Mouse (Mus musculus): ENCODE measurements around the gene Pdcd6ip. TPM values are rescaled to one million over a fixed set of nuclear protein-coding genes. Genes with fewer than 3 reads are reported as not detected.
"Not testable (repeated sequence)": the region's sequence is repeated elsewhere in the genome, so short reads cannot be mapped to it uniquely, and the experiment has no call there.

Pdcd6ip gene
- 10 to 100 TPM; 64.8 to 76.3 (median 66.6) TPM for total RNA-seq (2022)

GRCm38 (mm10) chr9:113707481-113708360 is at the start of gene Pdcd6ip:
Pdcd6ip (minus strand) TSS chr9:113708259.
- DNase-seq (ENCODE audit: low spot score in 2 of 2), result peak; percentile 89 to 90

GRCm38 (mm10) chr9:113755888-113756719 is 48.0 kb upstream of the Pdcd6ip start:
- no peak for DNase-seq (ENCODE audit: low spot score in 2 of 2)

DNA sequence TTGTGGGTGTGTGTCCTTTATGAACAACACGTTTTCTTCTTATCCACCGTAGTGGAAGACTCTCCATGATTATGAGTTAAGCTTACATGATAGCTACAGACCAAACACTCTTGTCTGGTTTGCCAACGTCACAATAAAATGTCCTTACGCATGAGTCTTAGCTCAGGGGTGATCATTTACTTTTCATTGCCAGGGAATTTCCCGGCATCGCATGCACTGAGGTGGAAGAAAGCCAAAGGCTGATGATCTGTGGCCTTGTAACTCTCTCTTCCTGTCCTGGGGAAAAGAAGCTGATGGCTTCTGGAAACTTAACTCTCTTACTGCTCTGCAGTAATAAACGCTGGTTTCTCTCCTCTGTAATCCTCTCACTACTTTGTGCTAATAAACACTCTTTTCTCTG is 41.3 kb upstream of the Pdcd6ip start:
- DNase-seq (ENCODE audit: low spot score in 2 of 2), result no peak

DNA sequence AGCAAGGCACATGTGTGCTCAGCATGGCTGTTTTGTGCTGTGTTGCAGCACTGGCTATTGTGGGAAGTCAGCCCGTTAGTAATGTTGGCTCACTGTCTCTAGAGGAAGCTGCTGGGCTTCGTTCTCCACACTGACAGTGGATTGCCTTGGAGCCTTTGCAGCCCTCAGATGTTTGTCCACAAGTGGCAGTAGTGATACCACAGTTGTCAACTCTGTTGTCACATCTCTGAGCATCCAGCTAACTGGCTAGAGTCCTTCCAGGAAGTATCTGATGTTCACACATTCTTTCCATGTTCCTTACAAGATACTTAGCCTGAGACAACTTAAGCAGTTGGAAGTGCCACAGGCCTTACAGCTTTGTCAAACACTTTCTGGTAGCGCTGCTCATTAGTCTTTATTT is 35.2 kb upstream of the Pdcd6ip start:
- DNase-seq (ENCODE audit: low spot score in 2 of 2), result no peak

DNA sequence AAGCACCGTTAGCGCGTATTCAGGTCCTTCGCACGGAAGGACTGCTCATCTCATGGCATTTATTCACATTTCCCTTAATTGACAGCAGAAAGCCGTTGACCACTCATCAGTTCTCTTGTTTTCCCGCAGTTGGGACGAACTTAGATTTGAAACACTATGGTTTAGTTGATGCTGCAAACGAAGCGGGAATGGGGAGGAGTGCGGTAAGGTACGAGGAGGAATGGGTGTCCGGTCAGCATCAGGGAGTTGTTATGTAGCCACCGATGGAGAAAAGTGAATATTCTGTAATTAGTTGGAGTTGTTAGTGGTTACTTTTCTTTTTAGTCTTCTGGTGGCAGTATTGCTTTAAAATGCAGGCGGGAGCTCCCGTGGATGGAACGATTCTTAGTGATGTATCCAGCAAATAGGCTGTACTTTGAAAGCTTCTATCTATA is 34.3 kb upstream of the Pdcd6ip start:
- DNase-seq (ENCODE audit: low spot score in 2 of 2), result peak in 1 of 2 experiments; percentile 15

DNA sequence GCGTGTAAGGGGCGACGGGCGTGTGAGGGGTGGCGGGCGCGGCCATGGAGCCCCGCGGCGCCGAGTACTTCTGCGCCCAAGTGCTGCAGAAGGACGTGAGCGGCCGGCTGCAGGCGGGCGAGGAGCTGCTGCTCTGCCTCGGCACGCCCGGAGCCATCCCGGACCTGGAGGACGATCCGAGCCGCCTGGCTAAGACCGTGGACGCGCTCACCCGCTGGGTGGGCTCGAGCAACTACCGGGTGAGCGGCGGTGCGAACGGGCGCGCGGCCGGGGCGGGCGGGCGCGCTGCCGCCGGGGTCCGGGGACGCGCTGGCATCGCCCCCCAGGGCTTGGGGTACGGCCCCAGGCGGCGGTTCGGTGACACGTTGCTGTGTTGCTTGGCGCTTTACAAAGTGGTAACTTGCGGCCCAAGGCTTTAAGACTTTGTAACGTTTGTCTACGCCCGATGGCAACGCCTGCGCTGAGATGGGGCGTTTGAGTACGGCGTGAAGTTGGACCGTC is 33.6 kb upstream of the Pdcd6ip start:
- peak; percentile 14 to 21 for DNase-seq (ENCODE audit: low spot score in 2 of 2)

DNA sequence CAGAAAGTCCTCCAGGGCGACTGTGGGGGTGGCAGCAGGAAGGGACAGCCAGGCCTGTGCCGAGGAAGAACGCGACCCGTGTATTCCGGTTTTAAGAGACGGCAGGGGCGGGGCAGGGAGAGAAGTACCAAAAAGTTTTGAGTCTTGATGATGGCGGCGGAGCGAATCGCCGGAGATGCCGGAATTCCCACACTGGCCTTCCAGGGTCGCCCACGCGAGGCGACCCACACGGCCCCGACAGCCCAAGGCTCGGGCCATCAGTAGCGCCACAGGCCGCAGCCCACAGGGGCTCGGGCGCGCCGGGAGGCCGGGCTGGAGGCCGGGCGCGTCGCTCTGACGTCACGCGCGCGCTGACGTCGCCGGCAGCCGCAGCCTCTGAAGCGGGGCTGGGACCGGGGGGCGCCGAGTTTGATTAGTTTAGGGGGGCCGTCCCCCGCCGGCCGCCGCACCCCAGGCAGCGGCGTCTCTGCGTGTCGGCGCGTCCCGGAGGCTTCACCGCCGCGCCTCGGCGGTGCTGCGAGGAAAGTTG is 33.1 kb upstream of the Pdcd6ip start, which contains the start of gene Clasp2:
TSS of gene Clasp2 (plus strand) at position 366 of the 529 bp plus-strand sequence.
- DNase-seq (ENCODE audit: low spot score in 2 of 2), result peak; percentile 61 to 62

DNA sequence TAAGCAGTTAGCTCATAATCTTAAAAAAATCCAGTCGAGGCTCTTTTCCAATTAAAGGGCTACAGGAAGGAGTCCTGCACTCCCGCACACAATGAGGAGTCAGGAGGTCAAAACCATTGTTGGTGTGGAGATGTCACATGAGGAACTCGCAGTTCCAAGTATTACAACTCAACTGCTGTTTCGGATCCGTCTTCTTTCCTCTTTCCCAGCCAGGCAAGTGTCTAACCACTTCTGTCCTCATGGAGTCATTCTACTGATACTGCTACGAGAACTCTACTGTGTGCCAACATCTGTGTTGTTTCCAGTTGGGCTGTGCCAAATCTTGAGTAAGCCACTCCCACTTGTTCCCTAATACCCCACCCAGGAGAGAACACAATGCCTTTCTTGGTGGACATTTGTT is 30.9 kb upstream of the Pdcd6ip start:
- no peak for DNase-seq (ENCODE audit: low spot score in 2 of 2)

- no peak for DNase-seq (ENCODE audit: low spot score in 2 of 2)
These were observed 30.0 kb upstream of the Pdcd6ip start for GRCm38 (mm10) chr9:113738021-113738420.

DNA sequence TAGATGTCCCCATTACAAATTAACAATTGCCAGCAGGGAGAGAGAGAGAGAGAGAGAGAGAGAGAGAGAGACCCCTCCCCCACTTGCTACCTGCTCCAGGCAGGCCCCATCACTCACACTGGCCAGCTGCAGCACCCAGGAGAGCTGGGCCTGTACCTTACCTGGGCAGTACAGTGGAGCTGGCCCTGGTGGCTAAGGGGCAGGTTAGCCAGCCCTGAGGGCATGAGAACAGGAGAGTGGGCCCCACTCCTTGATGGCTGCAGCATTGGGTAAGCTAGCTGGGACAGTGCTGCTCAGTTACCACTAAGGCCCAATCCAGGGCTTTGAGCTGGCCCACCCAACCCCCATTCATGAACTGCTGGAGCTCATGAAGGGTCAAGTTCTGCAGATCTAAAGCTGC is 27.9 kb upstream of the Pdcd6ip start:
- DNase-seq (ENCODE audit: low spot score in 2 of 2), result no peak

GRCm38 (mm10) chr9:113731540-113731939 is 23.5 kb upstream of the Pdcd6ip start:
- no peak for DNase-seq (ENCODE audit: low spot score in 2 of 2)

- no peak for DNase-seq (ENCODE audit: low spot score in 2 of 2)
These were observed 19.1 kb upstream of the Pdcd6ip start for GRCm38 (mm10) chr9:113726991-113727680.

DNA sequence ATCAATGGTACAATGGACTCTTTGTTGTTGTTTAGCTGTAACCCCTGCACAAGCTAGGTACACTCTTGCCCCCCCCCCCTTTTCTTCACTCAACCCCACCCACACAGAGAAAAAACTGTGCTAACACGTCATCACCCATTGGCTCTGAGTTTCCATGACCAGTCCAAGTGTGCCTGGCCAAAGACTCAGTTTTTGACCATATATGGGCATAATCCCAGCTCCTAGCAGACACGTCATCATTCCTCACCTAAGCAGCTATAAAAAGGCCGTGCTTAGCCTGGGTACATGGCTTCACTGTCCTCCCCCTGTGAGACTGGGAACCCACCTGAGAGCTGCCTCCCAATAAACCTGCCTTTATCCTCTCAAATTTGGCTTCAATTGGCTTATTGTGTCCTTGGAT is 18.1 kb upstream of the Pdcd6ip start:
- no peak for DNase-seq (ENCODE audit: low spot score in 2 of 2)

DNA sequence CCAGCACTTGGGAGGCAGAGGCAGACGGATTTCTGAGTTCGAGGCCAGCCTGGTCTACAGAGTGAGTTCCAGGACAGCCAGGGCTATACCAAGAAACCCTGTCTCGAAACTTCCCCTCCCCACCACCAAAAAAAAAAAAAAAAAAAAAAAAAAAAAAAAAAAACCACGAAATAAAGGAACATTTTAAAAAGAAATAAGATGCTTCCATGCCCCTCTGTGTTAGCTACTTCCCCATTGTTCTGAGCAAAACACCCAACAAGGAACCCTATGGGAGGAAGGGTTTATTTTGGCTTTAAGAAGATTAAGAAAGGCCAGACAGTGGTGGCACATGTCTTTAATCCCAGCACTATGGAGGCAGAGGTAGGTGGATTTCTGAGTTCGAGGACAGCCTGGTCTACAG is 17.6 kb upstream of the Pdcd6ip start:
- DNase-seq (ENCODE audit: low spot score in 2 of 2), result not testable (repeated sequence)

GRCm38 (mm10) chr9:113724646-113725045 is 16.6 kb upstream of the Pdcd6ip start:
- no peak for DNase-seq (ENCODE audit: low spot score in 2 of 2)

GRCm38 (mm10) chr9:113719063-113719462 is 11.0 kb upstream of the Pdcd6ip start:
- DNase-seq (ENCODE audit: low spot score in 2 of 2), result no peak

- DNase-seq (ENCODE audit: low spot score in 2 of 2), result no peak
These were observed 2.8 kb upstream of the Pdcd6ip start for GRCm38 (mm10) chr9:113710871-113711270.

DNA sequence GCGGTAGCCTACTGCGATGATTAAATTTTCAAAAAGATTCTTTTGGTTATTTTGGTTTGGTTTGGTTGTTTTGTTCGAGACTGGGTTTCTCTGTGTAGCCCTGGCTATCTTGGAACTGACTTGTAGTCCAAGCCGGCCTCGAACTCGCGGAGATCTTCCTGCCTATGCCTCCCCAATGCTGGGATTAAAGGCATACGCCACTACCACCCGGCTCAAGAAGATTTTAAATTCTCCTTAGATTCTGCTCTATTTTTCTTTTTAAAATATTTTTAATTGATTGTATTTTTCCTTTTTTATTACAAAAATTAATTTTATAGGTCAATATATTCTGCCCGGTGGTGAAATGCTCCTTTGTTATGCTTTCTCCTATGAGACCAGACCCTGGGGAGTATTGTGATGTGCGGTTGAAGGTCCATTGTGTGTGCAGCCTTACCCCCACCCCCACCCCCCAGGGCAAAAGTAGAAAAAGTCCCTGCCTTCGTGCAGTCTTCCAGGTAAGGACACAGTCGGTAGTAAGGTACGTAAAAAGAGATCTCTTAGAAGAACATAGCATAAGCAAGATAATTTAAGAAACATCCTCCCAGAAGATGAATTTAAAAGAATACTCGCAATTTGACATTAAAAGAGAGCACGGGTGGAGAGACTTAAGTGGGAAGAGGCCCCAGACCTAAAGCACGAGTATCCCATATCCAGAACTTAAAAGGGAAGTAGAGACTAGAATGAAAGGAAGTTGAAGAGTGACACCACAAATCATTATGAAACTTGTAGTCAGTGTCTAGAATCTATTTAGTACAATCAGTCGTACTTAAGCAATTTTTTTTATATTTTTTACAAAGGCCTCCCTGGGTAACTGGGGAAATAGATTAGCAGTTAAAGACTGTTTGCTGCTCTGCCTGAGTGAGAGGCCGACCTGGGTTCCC is 562 bp upstream of the Pdcd6ip start:
- no peak for DNase-seq (ENCODE audit: low spot score in 2 of 2)

DNA sequence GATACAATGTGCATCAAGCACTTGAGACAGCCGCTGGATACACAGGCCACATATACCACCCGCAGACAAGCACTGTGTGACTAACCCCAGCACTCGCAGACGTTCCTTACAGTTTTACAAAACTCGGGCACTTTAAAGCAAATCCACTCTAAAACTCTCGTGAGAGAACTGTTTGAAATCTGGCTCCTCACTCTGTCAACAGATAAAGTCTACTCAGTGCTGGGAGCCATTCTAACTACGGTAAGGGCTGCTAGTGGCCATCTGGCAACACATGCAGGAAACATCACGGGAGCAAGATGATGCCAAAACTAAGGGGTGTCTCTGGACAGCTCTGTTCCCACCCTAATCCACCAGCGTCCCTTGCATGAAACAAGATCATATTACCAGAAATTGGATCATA is 1.2 kb downstream of the Pdcd6ip start:
- no peak for DNase-seq (ENCODE audit: low spot score in 2 of 2)

GRCm38 (mm10) chr9:113706108-113706507 is 2.0 kb downstream of the Pdcd6ip start:
- no peak for DNase-seq (ENCODE audit: low spot score in 2 of 2)
